Mouse (Mus musculus): ENCODE results near the gene Btnl4. TPM values are rescaled to one million over a fixed set of nuclear protein-coding genes. Genes with fewer than 3 reads are reported as not detected.
"Not testable (repeated sequence)": the region's sequence is repeated elsewhere in the genome, so short reads cannot be mapped to it uniquely, and the experiment has no call there.

Btnl4 gene
- polyA plus RNA-seq, 1 experiment from 2014 or later: not detected

- WGBS: 83% methylated on average over 3 of the region's 3 CpGs
Measured at GRCm38 (mm10) chr17:34497319-34497718, 20.2 kb upstream of the Btnl4 start.

GRCm38 (mm10) chr17:34496539-34496938 is 19.4 kb upstream of the Btnl4 start:
- H3K4me2 ChIP-seq (ENCODE audit: low read depth, low read length): no peak overlapping the region
- no peaks in the 10 kb centered on the region for H3K36me3 ChIP-seq (ENCODE audit: control insufficient read depth, insufficient read depth, low read length)
- no peaks in the 10 kb centered on the region for H3K4me1 ChIP-seq (ENCODE audit: control insufficient read depth, insufficient read depth, low read length)
- no peak overlapping the region for H3K9ac ChIP-seq (replicated peaks; ENCODE audit: low read depth, low read length)
- H3K27me3 ChIP-seq (ENCODE audit: control insufficient read depth, insufficient read depth, low read length): no peaks in the 10 kb centered on the region
- no peak for ATAC-seq (ENCODE audit: low read depth)
- WGBS: 96% methylated on average over 1 of the region's 2 CpGs
- no peaks in the 10 kb centered on the region for H3K9me3 ChIP-seq (ENCODE audit: control insufficient read depth, low read length)
- no peak overlapping the region for H3K4me3 ChIP-seq (ENCODE audit: low read depth, low read length)
- H3K27ac ChIP-seq (ENCODE audit: low read depth, low read length): no peak overlapping the region

More at GRCm38 (mm10) chr17:34497319-34497718, 20.2 kb upstream of the Btnl4 start:
- H3K9me3 ChIP-seq (ENCODE audit: control insufficient read depth, low read length); H3K4me3 ChIP-seq (ENCODE audit: low read depth, low read length); H3K27ac ChIP-seq (ENCODE audit: low read depth, low read length); H3K4me1 ChIP-seq (ENCODE audit: control insufficient read depth, insufficient read depth, low read length); ATAC-seq (ENCODE audit: low read depth); H3K4me2 ChIP-seq (ENCODE audit: low read depth, low read length); H3K36me3 ChIP-seq (ENCODE audit: control insufficient read depth, insufficient read depth, low read length); H3K9ac ChIP-seq (replicated peaks; ENCODE audit: low read depth, low read length); H3K27me3 ChIP-seq (ENCODE audit: control insufficient read depth, insufficient read depth, low read length): not testable (repeated sequence)

- not testable (repeated sequence) for H3K4me1 ChIP-seq (ENCODE audit: control insufficient read depth, insufficient read depth, low read length); H3K4me2 ChIP-seq (ENCODE audit: low read depth, low read length); H3K9me3 ChIP-seq (ENCODE audit: control insufficient read depth, low read length); ATAC-seq (ENCODE audit: low read depth); H3K27me3 ChIP-seq (ENCODE audit: control insufficient read depth, insufficient read depth, low read length); H3K4me3 ChIP-seq (ENCODE audit: low read depth, low read length); H3K9ac ChIP-seq (replicated peaks; ENCODE audit: low read depth, low read length); H3K27ac ChIP-seq (ENCODE audit: low read depth, low read length); H3K36me3 ChIP-seq (ENCODE audit: control insufficient read depth, insufficient read depth, low read length)
- WGBS: 86% methylated on average over 2 of the region's 2 CpGs
Measured at GRCm38 (mm10) chr17:34495156-34495555, 18.0 kb upstream of the Btnl4 start.

- H3K36me3 ChIP-seq (ENCODE audit: control insufficient read depth, insufficient read depth, low read length): no peaks in the 10 kb centered on the region
- no peaks in the 10 kb centered on the region for H3K9me3 ChIP-seq (ENCODE audit: control insufficient read depth, low read length)
- no peak overlapping the region for H3K9ac ChIP-seq (replicated peaks; ENCODE audit: low read depth, low read length)
- no peaks in the 10 kb centered on the region for H3K27me3 ChIP-seq (ENCODE audit: control insufficient read depth, insufficient read depth, low read length)
- H3K4me3 ChIP-seq (ENCODE audit: low read depth, low read length): no peak overlapping the region
- H3K4me1 ChIP-seq (ENCODE audit: control insufficient read depth, insufficient read depth, low read length): no peaks in the 10 kb centered on the region
- no peak for ATAC-seq (ENCODE audit: low read depth)
- H3K4me2 ChIP-seq (ENCODE audit: low read depth, low read length): no peak overlapping the region
- no peak overlapping the region for H3K27ac ChIP-seq (ENCODE audit: low read depth, low read length)
Measured at GRCm38 (mm10) chr17:34492796-34493195, 15.7 kb upstream of the Btnl4 start.

GRCm38 (mm10) chr17:34476427-34476826 is 691 bp downstream of the Btnl4 start:
- no peak overlapping the region for H3K9ac ChIP-seq (replicated peaks; ENCODE audit: low read depth, low read length)
- H3K4me1 ChIP-seq (ENCODE audit: control insufficient read depth, insufficient read depth, low read length): no peaks in the 10 kb centered on the region
- H3K9me3 ChIP-seq (ENCODE audit: control insufficient read depth, low read length): no peaks in the 10 kb centered on the region
- no peak for ATAC-seq (ENCODE audit: low read depth)
- 58% methylated on average over 2 of the region's 2 CpGs for WGBS
- no peaks in the 10 kb centered on the region for H3K36me3 ChIP-seq (ENCODE audit: control insufficient read depth, insufficient read depth, low read length)
- no peak overlapping the region for H3K4me3 ChIP-seq (ENCODE audit: low read depth, low read length)
- no peak overlapping the region for H3K4me2 ChIP-seq (ENCODE audit: low read depth, low read length)
- H3K27me3 ChIP-seq (ENCODE audit: control insufficient read depth, insufficient read depth, low read length): no peaks in the 10 kb centered on the region
- no peak overlapping the region for H3K27ac ChIP-seq (ENCODE audit: low read depth, low read length)

GRCm38 (mm10) chr17:34475060-34475459 is 2.1 kb downstream of the Btnl4 start:
- Histone ChIP-seq H3K4me3 (ENCODE audit: low read depth, low read length) (no peak overlapping the region), H3K4me1 (ENCODE audit: control insufficient read depth, insufficient read depth, low read length) (no peaks in the 10 kb centered on the region), H3K36me3 (ENCODE audit: control insufficient read depth, insufficient read depth, low read length) (no peaks in the 10 kb centered on the region), H3K9ac (replicated peaks; ENCODE audit: low read depth, low read length) (no peak overlapping the region), H3K4me2 (ENCODE audit: low read depth, low read length) (no peak overlapping the region), H3K27me3 (ENCODE audit: control insufficient read depth, insufficient read depth, low read length) (no peaks in the 10 kb centered on the region), H3K27ac (ENCODE audit: low read depth, low read length) (no peak overlapping the region), H3K9me3 (ENCODE audit: control insufficient read depth, low read length) (no peaks in the 10 kb centered on the region)
- ATAC-seq (ENCODE audit: low read depth): no peak
- WGBS: 85% methylated on average over 3 of the region's 3 CpGs

GRCm38 (mm10) chr17:34470491-34470890 is 6.6 kb downstream of the Btnl4 start:
- Histone ChIP-seq H3K36me3 (ENCODE audit: control insufficient read depth, insufficient read depth, low read length) (no peaks in the 10 kb centered on the region), H3K9me3 (ENCODE audit: control insufficient read depth, low read length) (no peaks in the 10 kb centered on the region), H3K27me3 (ENCODE audit: control insufficient read depth, insufficient read depth, low read length) (no peaks in the 10 kb centered on the region), H3K27ac (ENCODE audit: low read depth, low read length) (no peak overlapping the region), H3K9ac (replicated peaks; ENCODE audit: low read depth, low read length) (no peak overlapping the region), H3K4me1 (ENCODE audit: control insufficient read depth, insufficient read depth, low read length) (no peaks in the 10 kb centered on the region), H3K4me2 (ENCODE audit: low read depth, low read length) (no peak overlapping the region), H3K4me3 (ENCODE audit: low read depth, low read length) (no peak overlapping the region)
- 87% methylated on average over 2 of the region's 2 CpGs for WGBS
- ATAC-seq (ENCODE audit: low read depth): no peak

GRCm38 (mm10) chr17:34465906-34466305 is 11.2 kb downstream of the Btnl4 start:
- not testable (repeated sequence) for H3K9ac ChIP-seq (replicated peaks; ENCODE audit: low read depth, low read length); H3K4me2 ChIP-seq (ENCODE audit: low read depth, low read length); H3K27ac ChIP-seq (ENCODE audit: low read depth, low read length); H3K4me3 ChIP-seq (ENCODE audit: low read depth, low read length); H3K9me3 ChIP-seq (ENCODE audit: control insufficient read depth, low read length); H3K4me1 ChIP-seq (ENCODE audit: control insufficient read depth, insufficient read depth, low read length); ATAC-seq (ENCODE audit: low read depth); H3K36me3 ChIP-seq (ENCODE audit: control insufficient read depth, insufficient read depth, low read length); H3K27me3 ChIP-seq (ENCODE audit: control insufficient read depth, insufficient read depth, low read length)

GRCm38 (mm10) chr17:34459255-34459654 is 17.9 kb downstream of the Btnl4 start:
- 91% methylated on average over 3 of the region's 3 CpGs for WGBS
- no peaks in the 10 kb centered on the region for H3K9me3 ChIP-seq (ENCODE audit: control insufficient read depth, low read length)
- no peaks in the 10 kb centered on the region for H3K36me3 ChIP-seq (ENCODE audit: control insufficient read depth, insufficient read depth, low read length)
- no peak for ATAC-seq (ENCODE audit: low read depth)
- H3K27me3 ChIP-seq (ENCODE audit: control insufficient read depth, insufficient read depth, low read length): no peaks in the 10 kb centered on the region
- H3K4me3 ChIP-seq (ENCODE audit: low read depth, low read length): no peak overlapping the region
- H3K27ac ChIP-seq (ENCODE audit: low read depth, low read length): no peak overlapping the region
- no peak overlapping the region for H3K4me2 ChIP-seq (ENCODE audit: low read depth, low read length)
- H3K4me1 ChIP-seq (ENCODE audit: control insufficient read depth, insufficient read depth, low read length): no peaks in the 10 kb centered on the region
- no peak overlapping the region for H3K9ac ChIP-seq (replicated peaks; ENCODE audit: low read depth, low read length)

- Histone ChIP-seq H3K9me3 (ENCODE audit: control insufficient read depth, low read length) (no peaks in the 10 kb centered on the region), H3K9ac (replicated peaks; ENCODE audit: low read depth, low read length) (no peak overlapping the region), H3K4me1 (ENCODE audit: control insufficient read depth, insufficient read depth, low read length) (no peaks in the 10 kb centered on the region), H3K36me3 (ENCODE audit: control insufficient read depth, insufficient read depth, low read length) (no peaks in the 10 kb centered on the region), H3K4me3 (ENCODE audit: low read depth, low read length) (no peak overlapping the region), H3K27ac (ENCODE audit: low read depth, low read length) (no peak overlapping the region), H3K4me2 (ENCODE audit: low read depth, low read length) (no peak overlapping the region), H3K27me3 (ENCODE audit: control insufficient read depth, insufficient read depth, low read length) (no peaks in the 10 kb centered on the region)
- no peak for ATAC-seq (ENCODE audit: low read depth)
- WGBS: 81% methylated on average over 4 of the region's 4 CpGs
Measured at GRCm38 (mm10) chr17:34457668-34458067, 19.4 kb downstream of the Btnl4 start.

All from neural tube, embryonic 14.5 days (tissue).